Mouse (Mus musculus) hindbrain, embryonic 15.5 days (tissue): ENCODE data around the gene Ggct. TPM values are rescaled to one million over a fixed set of nuclear protein-coding genes. Genes with fewer than 3 reads are reported as not detected.
A peak's percentile ranks its signal among the peaks of the same experiment; 100 is the strongest.

Experiments
- ATAC-seq: fragments of 200-750 bp; cut with Nextera tagmentation; 2 replicates; pipeline ENCODE4 v1.8.0; 2017; ENCODE audit warnings: low read depth, moderate number of reproducible peaks, moderate TSS enrichment; ENCODE audit not compliant: low FRiP score
- H3K27ac ChIP-seq: fragments of 300-500 bp; sonication (generic); replicated peaks from 2 replicates; pipeline ENCODE4 v1.5.1; 2015; ENCODE audit warnings: mild to moderate bottlenecking, inconsistent platforms
- H3K27me3 ChIP-seq: fragments of 300-500 bp; sonication (generic); 2 replicates; pipeline ENCODE4 v1.6.1; 2015; ENCODE audit warnings: control low read depth, inconsistent platforms
- H3K36me3 ChIP-seq: fragments of 300-500 bp; sonication (generic); 2 replicates; pipeline ENCODE4 v1.6.1; 2015; ENCODE audit warnings: control low read depth, inconsistent platforms
- H3K4me1 ChIP-seq: fragments of 300-500 bp; sonication (generic); replicated peaks from 2 replicates; pipeline ENCODE4 v1.6.1; 2015; ENCODE audit warnings: control low read depth, inconsistent platforms
- H3K4me2 ChIP-seq: fragments of 300-500 bp; sonication (generic); 2 replicates; pipeline ENCODE4 v1.6.1; 2015; ENCODE audit warnings: moderate library complexity, mild to moderate bottlenecking, inconsistent platforms
- H3K4me3 ChIP-seq: fragments of 300-500 bp; sonication (generic); 2 replicates; pipeline ENCODE4 v1.5.1; 2015; ENCODE audit warnings: mild to moderate bottlenecking, inconsistent platforms
- H3K9ac ChIP-seq: fragments of 300-500 bp; sonication (generic); 2 replicates; pipeline ENCODE4 v1.6.1; 2015; ENCODE audit warnings: inconsistent platforms
- H3K9me3 ChIP-seq: fragments of 300-500 bp; sonication (generic); 2 replicates; pipeline ENCODE4 v1.6.1; 2016; ENCODE audit warnings: control low read depth, inconsistent platforms
- WGBS: fragments of 180-500 bp; shearing (Covaris S2); methylation state at CpG from one replicate; pipeline ENCODE4 v1.1.7; 2015; 5-methylcytosine and 5-hydroxymethylcytosine counted together
- polyA plus RNA-seq: library from polyadenylated mRNA; unstranded; fragments of >200 nt; fragmentation: Nextera tagmentation; extraction: Ambion mirVana; gene quantifications from 2 replicates; pipeline ENCODE4 v1.2.1, GENCODE M21; 2015

The Ggct gene
- polyA plus RNA-seq, 1 experiment from 2014 or later = 15.3 TPM

DNA sequence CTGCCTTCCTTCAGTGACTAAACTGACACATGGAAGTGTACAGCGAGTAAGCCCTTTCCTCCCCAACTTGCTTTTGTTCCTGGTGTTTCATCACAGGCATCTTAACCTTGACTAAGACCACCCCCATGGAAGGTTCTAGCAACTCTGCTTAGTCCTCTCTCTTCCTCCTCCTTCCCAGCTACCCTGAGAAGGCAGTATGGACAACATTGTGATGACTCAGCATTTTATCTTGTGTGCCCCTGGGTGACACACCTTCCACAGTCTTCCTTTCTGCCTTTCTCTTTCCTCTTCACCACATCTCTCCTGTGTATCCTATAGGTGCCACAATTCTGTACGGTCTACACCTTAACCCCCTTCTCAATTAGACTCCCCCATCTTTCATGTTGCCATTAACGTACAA is 21.4 kb upstream of the Ggct start:
- WGBS = 89% methylated on average over 3 of the region's 3 CpGs
- Histone ChIP-seq H3K9me3 (no peaks in the 10 kb centered on the region), H3K4me3 (no peak overlapping the region)

DNA sequence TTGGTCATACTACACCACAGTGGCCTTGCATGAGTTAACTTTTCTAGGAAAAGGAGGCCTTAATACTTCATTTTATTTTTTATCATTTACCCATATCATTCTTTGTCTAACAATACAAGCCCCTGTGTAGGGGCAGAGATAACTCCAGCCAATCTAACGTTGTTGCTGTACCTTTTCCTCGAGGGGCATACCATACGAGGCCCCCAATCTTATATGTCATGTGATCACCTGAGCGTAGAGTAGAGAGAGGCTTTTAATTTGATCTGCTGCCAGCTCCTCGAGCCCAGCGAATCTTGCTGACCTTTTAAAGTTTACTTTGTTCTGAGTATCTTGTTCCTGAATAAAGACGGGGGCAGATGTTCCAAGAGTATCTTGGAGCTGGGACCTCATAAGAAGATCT is 19.8 kb upstream of the Ggct start:
- Histone ChIP-seq H3K9ac (no peak overlapping the region), H3K4me1 (peaks cover 16% of the 10 kb centered on the region), H3K27ac (no peak overlapping the region), H3K4me3 (no peak overlapping the region), H3K4me2 (no peak overlapping the region), H3K9me3 (no peaks in the 10 kb centered on the region), H3K27me3 (no peaks in the 10 kb centered on the region), H3K36me3 (no peaks in the 10 kb centered on the region)
- 85% methylated on average over 7 of the region's 7 CpGs for WGBS
- ATAC-seq = no peak

More for the DNA sequence above, 21.4 kb upstream of the Ggct start:
- no peak overlapping the region for H3K4me2 ChIP-seq
- no peak overlapping the region for H3K9ac ChIP-seq
- ATAC-seq = no peak
- H3K27me3 ChIP-seq = 0 out of 2 replicates have a peak, but pooled peaks cover 7% of the 10 kb centered on the region
- peaks cover 16% of the 10 kb centered on the region for H3K4me1 ChIP-seq
- no peak overlapping the region for H3K27ac ChIP-seq
- H3K36me3 ChIP-seq = no peaks in the 10 kb centered on the region

DNA sequence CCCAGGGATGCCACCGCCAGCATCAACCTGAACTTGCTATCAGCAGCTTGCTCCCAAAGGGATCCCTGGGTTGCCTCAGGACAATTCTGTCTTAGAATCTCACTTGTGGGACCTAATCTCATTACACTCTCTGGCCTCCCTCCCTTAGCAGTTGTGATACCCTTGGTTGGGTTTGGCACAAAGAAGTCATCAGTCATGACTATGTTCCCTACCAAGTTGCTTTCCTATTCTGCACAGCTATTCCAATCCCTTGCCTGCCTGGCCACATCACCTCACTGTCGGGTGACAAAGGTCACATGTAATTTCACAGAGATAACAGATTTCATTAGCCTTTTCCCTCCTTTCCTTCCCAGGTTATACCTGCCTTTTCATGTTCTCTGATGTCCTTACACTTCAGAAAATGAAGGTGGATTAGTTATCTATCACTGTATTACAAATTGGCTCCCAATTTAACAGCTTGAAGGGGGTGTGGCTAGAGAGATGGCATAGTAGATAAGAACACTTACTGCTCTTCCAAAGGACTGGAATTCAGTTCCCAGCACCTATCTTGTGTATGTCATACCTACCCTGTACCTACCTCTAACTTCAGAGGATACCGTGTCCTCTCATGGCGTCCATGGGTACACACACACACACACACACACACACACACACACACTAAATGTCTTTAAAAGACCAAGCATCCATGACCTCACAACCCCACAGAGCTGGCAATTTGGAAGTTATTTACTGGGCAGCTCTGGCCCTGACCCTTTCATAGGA is 17.8 kb upstream of the Ggct start:
- Histone ChIP-seq H3K4me3 (no peak overlapping the region), H3K9me3 (no peaks in the 10 kb centered on the region), H3K4me2 (peak overlapping the region; percentile 49), H3K27me3 (no peaks in the 10 kb centered on the region), H3K4me1 (peaks cover 10% of the 10 kb centered on the region), H3K27ac (peak overlapping the region; percentile 59), H3K9ac (no peak overlapping the region), H3K36me3 (no peaks in the 10 kb centered on the region)
- 0 out of 2 replicates have a peak, but pooled peaks have one; percentile 23 for ATAC-seq
- WGBS = 55% methylated on average over 4 of the region's 4 CpGs

DNA sequence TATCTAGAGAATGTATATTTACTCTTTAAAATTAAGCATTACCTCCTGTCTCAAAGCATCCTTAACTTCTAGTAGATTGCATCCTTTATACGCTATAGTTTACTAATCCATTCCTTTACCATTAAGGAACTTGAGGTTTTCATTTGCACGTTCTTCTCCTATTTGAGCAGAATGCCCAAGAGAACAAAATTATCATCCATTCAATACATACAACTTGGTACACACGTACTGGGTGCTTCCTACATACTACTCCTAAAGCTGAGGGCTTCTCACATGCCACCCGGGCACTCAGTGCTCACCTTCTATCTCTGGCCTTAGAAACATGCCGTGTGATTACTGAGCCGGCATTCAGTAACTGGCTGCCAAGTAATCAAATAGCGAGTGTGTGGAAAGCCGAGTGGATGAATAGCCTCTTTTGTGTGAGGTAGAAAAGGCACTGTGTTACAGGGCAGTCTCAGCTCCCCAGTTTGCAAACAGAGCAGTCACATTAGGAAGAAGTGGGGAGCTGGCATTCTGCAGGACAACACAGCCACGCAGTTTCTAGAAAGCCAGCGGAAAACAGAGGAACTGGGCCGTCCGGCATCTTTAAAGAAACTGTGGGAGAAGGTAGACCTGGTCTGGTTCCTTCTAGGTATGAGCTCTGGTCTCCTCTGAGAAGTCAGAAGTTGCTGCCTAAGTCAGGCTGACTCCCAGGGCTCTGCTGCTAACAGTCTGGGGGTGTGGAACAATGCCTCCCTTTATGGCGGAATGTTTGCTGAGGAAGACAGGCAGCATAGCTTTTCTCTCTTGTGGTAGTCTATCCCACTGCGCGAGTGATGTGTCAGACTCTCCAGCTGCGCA is 16.9 kb upstream of the Ggct start:
- Histone ChIP-seq H3K9me3 (no peaks in the 10 kb centered on the region), H3K4me2 (peak overlapping the region; percentile 49), H3K4me1 (peaks cover 10% of the 10 kb centered on the region), H3K4me3 (peak overlapping the region; percentile 22), H3K9ac (no peak overlapping the region), H3K27me3 (no peaks in the 10 kb centered on the region), H3K27ac (peak overlapping the region; percentile 78), H3K36me3 (no peaks in the 10 kb centered on the region)
- WGBS = 11% methylated on average over 16 of the region's 16 CpGs
- peak; percentile 83 for ATAC-seq

DNA sequence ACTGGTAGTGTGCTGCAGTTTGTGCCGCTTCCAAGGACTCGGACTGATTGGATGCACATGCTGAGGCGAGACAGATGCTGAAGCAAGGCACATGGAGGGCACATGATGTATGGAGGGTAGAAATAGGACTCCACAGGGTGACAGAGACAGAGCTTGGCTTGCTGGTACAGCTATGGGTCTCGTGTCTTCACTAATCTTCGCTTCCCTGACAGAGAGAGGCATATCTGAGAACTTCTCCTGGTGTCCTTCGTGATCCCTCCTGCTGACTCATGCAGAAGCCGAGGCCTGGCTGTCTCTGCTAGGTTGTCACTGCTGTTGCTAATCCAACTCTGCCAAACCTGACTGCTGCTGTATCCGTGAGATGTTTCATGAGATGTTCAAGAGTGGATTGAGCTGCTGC is 15.7 kb upstream of the Ggct start:
- H3K9ac ChIP-seq = no peak overlapping the region
- peaks cover 10% of the 10 kb centered on the region for H3K4me1 ChIP-seq
- WGBS = 90% methylated on average over 8 of the region's 8 CpGs
- no peak for ATAC-seq
- no peak overlapping the region for H3K27ac ChIP-seq
- no peaks in the 10 kb centered on the region for H3K36me3 ChIP-seq
- H3K4me3 ChIP-seq = no peak overlapping the region
- H3K9me3 ChIP-seq = no peaks in the 10 kb centered on the region
- H3K27me3 ChIP-seq = no peaks in the 10 kb centered on the region
- H3K4me2 ChIP-seq = no peak overlapping the region

DNA sequence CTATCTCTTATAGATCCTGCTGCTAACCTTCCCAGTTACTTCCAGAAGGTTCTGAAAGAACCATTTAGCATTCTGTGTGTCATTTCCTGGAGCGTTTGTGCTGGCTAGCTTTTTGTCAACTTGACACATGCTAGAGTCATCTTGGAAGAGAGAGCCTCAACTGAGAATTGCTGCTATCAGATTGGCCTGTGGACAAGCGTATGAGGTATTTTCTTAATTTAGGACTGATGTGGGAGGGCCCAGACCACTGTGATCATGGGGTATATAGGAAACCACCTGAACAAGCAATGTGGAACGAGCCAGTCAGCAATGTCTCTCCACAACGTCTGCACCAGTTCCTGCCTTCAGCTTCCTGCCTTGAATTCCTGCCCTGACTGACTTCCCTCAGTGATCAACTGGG is 10.8 kb upstream of the Ggct start:
- 83% methylated on average over 4 of the region's 4 CpGs for whole genome bisulfite sequencing
- no peaks in the 10 kb centered on the region for H3K36me3 ChIP-seq
- H3K4me3 ChIP-seq = no peak overlapping the region
- H3K9ac ChIP-seq = no peak overlapping the region
- no peak overlapping the region for H3K4me2 ChIP-seq
- no peaks in the 10 kb centered on the region for H3K27me3 ChIP-seq
- no peak overlapping the region for H3K27ac ChIP-seq
- no peaks in the 10 kb centered on the region for H3K4me1 ChIP-seq
- no peak for ATAC-seq
- no peaks in the 10 kb centered on the region for H3K9me3 ChIP-seq

DNA sequence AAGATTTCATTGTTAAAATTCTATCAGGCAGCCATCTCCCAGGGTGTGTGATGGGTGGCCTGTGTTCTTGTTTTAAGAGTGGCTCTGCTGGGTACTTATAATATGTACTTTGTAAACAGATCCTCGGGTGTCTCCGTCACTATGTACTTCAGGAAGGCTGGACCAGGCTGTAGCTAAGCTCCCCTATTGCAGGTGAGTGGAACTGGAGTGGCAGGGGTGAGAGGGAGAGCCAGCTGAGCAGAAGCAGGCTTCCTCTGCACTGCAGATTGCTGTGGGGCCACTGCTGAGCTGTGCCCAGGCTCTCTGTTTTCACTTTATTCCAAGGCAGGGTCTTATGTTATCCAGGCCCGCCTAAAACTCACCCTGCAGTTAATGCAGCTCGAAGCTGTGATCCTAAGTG is 9.7 kb upstream of the Ggct start:
- no peak overlapping the region for H3K9ac ChIP-seq
- no peak for ATAC-seq
- H3K9me3 ChIP-seq = no peaks in the 10 kb centered on the region
- no peak overlapping the region for H3K4me3 ChIP-seq
- WGBS = 82% methylated on average over 4 of the region's 4 CpGs
- H3K4me2 ChIP-seq = no peak overlapping the region
- no peaks in the 10 kb centered on the region for H3K4me1 ChIP-seq
- no peak overlapping the region for H3K27ac ChIP-seq
- no peaks in the 10 kb centered on the region for H3K36me3 ChIP-seq
- H3K27me3 ChIP-seq = no peaks in the 10 kb centered on the region

DNA sequence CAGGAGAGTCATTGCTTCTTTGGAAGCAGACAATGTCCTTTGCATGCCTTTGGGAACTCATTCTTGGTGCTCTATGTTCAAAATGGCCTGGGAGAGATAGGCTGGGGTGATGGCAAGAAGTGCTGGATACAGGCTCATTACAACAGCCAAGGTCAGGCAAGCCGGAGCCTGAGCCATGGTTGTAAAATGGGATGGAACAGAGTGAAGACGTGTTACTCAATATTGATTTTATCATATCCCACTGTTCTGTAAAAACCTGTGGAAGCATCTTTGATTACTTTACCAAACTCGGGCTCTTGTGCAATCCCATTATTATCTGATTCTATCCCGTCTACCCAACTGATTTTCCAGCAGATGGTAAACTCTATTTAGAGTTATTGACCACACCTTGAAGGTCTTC is 8.6 kb upstream of the Ggct start:
- Histone ChIP-seq H3K36me3 (no peaks in the 10 kb centered on the region), H3K9me3 (no peaks in the 10 kb centered on the region), H3K27me3 (no peaks in the 10 kb centered on the region), H3K4me3 (no peak overlapping the region), H3K4me1 (no peaks in the 10 kb centered on the region), H3K4me2 (no peak overlapping the region), H3K9ac (no peak overlapping the region), H3K27ac (no peak overlapping the region)
- no peak for ATAC-seq
- 89% methylated on average over 4 of the region's 4 CpGs for WGBS

DNA sequence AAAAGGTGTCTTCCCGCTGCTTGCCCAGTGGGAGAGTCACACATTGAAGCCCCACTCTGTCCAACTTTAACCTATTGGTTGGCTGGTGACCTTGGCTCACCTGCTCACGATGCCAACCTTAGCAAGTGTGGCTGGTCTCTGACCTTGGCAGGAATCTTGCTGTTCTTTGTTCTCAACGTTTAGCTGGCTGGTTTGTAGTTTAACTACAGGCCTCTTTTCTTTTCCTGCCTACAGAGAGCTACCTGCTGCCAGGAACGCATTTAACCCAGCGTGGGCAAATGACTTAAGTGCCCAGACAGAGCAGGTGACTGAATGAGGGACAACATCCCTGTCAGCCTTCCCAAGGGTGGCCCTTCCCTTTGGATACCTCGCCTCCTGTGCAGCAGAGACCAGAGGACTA is 5.0 kb upstream of the Ggct start:
- ATAC-seq = no peak
- Histone ChIP-seq H3K9me3 (no peaks in the 10 kb centered on the region), H3K4me2 (no peak overlapping the region), H3K27ac (no peak overlapping the region), H3K9ac (no peak overlapping the region), H3K27me3 (no peaks in the 10 kb centered on the region), H3K4me3 (no peak overlapping the region), H3K36me3 (no peaks in the 10 kb centered on the region), H3K4me1 (0 out of 2 replicates have a peak, but pooled peaks cover 3% of the 10 kb centered on the region)
- WGBS = 87% methylated on average over 6 of the region's 6 CpGs

DNA sequence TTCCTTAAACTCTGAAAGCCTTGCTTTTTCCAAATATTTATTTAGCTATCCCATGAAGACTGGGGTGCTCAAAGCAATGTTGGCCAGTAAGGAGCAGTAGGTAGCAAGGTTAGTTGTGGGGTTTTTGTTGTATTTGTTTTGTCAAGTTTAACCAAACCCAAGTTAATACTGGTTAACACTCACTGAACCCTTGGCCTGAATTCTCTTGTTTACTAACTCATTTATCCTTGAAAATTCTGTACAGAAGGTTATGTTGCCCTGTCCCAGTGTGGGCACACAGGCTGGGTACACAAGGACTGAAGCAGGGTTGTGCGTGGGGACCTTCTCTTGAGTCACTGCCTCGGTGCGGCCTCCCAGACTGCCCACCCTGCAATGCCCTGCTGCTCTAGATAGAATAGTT is 3.6 kb upstream of the Ggct start:
- ATAC-seq = no peak
- WGBS = 97% methylated on average over 3 of the region's 3 CpGs

DNA sequence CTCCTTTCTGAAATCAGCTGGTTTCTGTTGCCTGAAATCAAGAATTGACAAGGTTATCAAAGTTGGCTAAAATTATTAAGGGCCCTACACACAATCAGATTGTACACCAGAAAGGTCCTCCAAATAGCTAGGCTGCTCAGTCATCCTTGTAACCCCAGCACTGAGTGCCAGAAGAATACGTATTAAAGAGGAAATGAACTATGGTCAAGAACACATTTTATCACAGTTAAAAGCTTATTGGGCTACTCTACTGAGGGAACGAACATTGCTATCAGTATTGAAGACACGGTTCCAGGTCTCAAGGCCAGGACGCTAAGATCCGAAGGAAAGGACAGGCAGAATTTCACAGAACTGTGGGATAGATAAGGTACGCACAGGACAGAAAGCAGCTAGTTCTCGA is 609 bp downstream of the Ggct start:
- no peaks in the 10 kb centered on the region for H3K9me3 ChIP-seq
- H3K4me1 ChIP-seq = peaks cover 12% of the 10 kb centered on the region
- H3K27ac ChIP-seq = peak overlapping the region; percentile 56
- H3K27me3 ChIP-seq = no peaks in the 10 kb centered on the region
- H3K36me3 ChIP-seq = no peaks in the 10 kb centered on the region
- H3K9ac ChIP-seq = peak overlapping the region; percentile 60
- peak overlapping the region; percentile 55 for H3K4me3 ChIP-seq
- H3K4me2 ChIP-seq = peak overlapping the region; percentile 81
- WGBS = 2% methylated on average over 7 of the region's 7 CpGs
- no peak for ATAC-seq

More for the DNA sequence above, 3.6 kb upstream of the Ggct start:
- Histone ChIP-seq H3K27me3 (no peaks in the 10 kb centered on the region), H3K27ac (no peak overlapping the region), H3K4me1 (peaks cover 12% of the 10 kb centered on the region), H3K4me2 (no peak overlapping the region), H3K9ac (no peak overlapping the region), H3K4me3 (no peak overlapping the region), H3K9me3 (no peaks in the 10 kb centered on the region), H3K36me3 (no peaks in the 10 kb centered on the region)

DNA sequence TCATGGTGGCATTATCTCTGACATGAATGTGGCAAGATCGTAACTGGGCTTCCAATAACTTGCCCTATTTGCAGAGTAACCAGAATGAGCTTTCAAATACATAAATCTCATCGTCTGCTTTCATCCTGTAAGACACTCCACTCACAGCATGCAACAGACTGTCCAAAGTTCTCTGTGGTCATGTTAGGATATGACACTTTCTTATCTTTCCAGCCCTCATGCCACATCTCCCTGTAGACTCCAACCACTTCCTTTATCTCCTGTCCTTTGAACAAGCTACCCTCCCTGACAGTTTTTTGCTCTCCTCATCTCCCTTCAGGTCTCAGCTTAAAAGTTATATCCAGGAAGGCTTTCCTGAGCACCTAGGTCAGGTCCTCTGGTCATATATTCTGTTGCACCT is 1.6 kb downstream of the Ggct start:
- no peaks in the 10 kb centered on the region for H3K9me3 ChIP-seq
- no peak overlapping the region for H3K9ac ChIP-seq
- no peak overlapping the region for H3K27ac ChIP-seq
- no peak overlapping the region for H3K4me3 ChIP-seq
- H3K36me3 ChIP-seq = no peaks in the 10 kb centered on the region
- no peak overlapping the region for H3K4me2 ChIP-seq
- H3K27me3 ChIP-seq = no peaks in the 10 kb centered on the region
- H3K4me1 ChIP-seq = peaks cover 12% of the 10 kb centered on the region
- WGBS = 86% methylated on average over 2 of the region's 2 CpGs
- no peak for ATAC-seq
